27 mouse cellular contexts compared by ENCODE assay signal in the genomic region with DNA sequence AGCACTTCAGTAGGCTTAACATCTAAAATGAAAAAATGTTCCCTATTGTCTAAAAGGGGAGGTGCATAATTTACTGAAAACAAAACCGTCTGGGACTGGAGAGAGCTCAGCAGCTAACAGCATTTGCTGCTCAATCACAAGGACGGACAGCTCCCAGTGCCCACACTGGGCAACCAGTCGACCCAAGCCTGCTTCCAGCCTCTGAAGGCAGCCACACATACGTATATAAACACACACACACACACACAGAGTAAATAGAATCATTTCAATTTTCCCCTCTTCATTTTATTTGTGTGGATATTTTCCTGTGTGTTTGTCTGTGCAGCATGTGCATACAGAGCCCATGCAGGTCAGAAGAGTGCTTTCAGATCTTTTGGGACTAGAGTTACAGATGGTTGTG. TPM values are rescaled to one million over a fixed set of nuclear protein-coding genes. Genes with fewer than 3 reads are reported as not detected.
DNase-seq lines count a peak whose midpoint lies in the region; ATAC-seq and TF ChIP-seq lines count a peak whose summit lies in the region.
"Had no signal": no experiment of that assay in that cellular context is flagged by ENCODE, and none has a peak within 500 bp of the region (broad histone marks: within the 10 kb centered on the region; RNA-seq: fewer than 3 reads in every experiment).

No protein-coding gene starts in this region.

- H3K4me2 ChIP-seq in liver, embryonic 11.5 days, result 0 out of 2 replicates have a peak overlapping the region, but pooled peaks have one; percentile 2
- 0 out of 2 replicates have a peak overlapping the region, but pooled peaks have one; percentile 4 for H3K4me2 ChIP-seq in liver, embryonic 16.5 days (ENCODE audit: low read depth, low read length)
- H3K4me2 ChIP-seq: embryonic facial prominence, embryonic 15.5 days; forebrain, embryonic 12.5 days; heart, embryonic 12.5 days; hindbrain, embryonic 13.5 days; lung, embryonic 15.5 days; stomach, embryonic 15.5 days had no signal

- H3K36me3 ChIP-seq in G1E (replicated peaks), result peaks cover 12% of the 10 kb centered on the region
- no peaks in the 10 kb centered on the region; the same call in 1 of the 2 replicates for H3K36me3 ChIP-seq in liver, embryonic 11.5 days (ENCODE audit: control insufficient read depth, insufficient read depth, low read length)
- H3K36me3 ChIP-seq in liver, embryonic 16.5 days (ENCODE audit: control insufficient read depth, insufficient read depth), result no peaks in the 10 kb centered on the region
- H3K36me3 ChIP-seq: embryonic facial prominence, embryonic 10.5 days; embryonic facial prominence, embryonic 15.5 days; forebrain, embryonic 12.5 days; heart, embryonic 12.5 days; hindbrain, embryonic 13.5 days; lung, embryonic 15.5 days; midbrain, embryonic 10.5 days; stomach, embryonic 15.5 days had no signal

- DNase-seq in G1E (ENCODE audit: low spot score), result no peak
- DNase-seq in R1 (ENCODE audit: low read depth, low spot score), result peak; percentile 10
- no peak for DNase-seq in liver, embryonic 11.5 days (ENCODE audit: low spot score)
- DNase-seq in frontal cortex, postnatal 36 days (ENCODE audit: low spot score in 2 of 2), result no peak
- no peak for DNase-seq in urinary bladder, postnatal 4 days (ENCODE audit: low spot score in 2 of 2)
- no peak for DNase-seq in right cerebral cortex, postnatal 36 days (ENCODE audit: low spot score in 2 of 2)
- DNase-seq: adrenal gland, postnatal 25 days; forebrain, postnatal 0 days; gastrocnemius, postnatal 36 days; heart, postnatal 4 days; kidney, adult 8-10 months; kidney, postnatal 4 days; layer of hippocampus, adult 9-11 months; right cerebral cortex, postnatal 14 days had no signal

- peak overlapping the region; percentile 52; the same call in 1 of the 2 replicates for H3K4me3 ChIP-seq in G1E (ENCODE audit: low read depth, low read length)
- no peak overlapping the region for H3K4me3 ChIP-seq in liver, embryonic 11.5 days (ENCODE audit: low read depth, low read length)
- no peak overlapping the region for H3K4me3 ChIP-seq in liver, embryonic 16.5 days (ENCODE audit: low read depth, low read length)
- H3K4me3 ChIP-seq: embryonic facial prominence, embryonic 10.5 days; embryonic facial prominence, embryonic 15.5 days; forebrain, embryonic 12.5 days; heart, embryonic 12.5 days; hindbrain, embryonic 13.5 days; lung, embryonic 15.5 days; midbrain, embryonic 10.5 days; stomach, embryonic 15.5 days had no signal

- ATAC-seq in G1E (ENCODE audit: extremely low read depth, insufficient number of reproducible peaks, low FRiP score, poor library complexity, severe bottlenecking), result no peak
- ATAC-seq in liver, embryonic 11.5 days (replicated peaks; ENCODE audit: low FRiP score), result no peak
- ATAC-seq in liver, embryonic 16.5 days (ENCODE audit: low read depth), result no peak
- ATAC-seq: forebrain, postnatal 0 days; intestine, embryonic 16.5 days; Patski had no signal

- no peak overlapping the region for H3K9ac ChIP-seq in liver, embryonic 11.5 days (ENCODE audit: low read depth, low read length)
- H3K9ac ChIP-seq in liver, embryonic 16.5 days (ENCODE audit: low read depth, low read length), result peak overlapping the region; percentile 17
- H3K9ac ChIP-seq: embryonic facial prominence, embryonic 15.5 days; forebrain, embryonic 12.5 days; forebrain, postnatal 0 days; heart, embryonic 12.5 days; hindbrain, embryonic 13.5 days; lung, embryonic 15.5 days; stomach, embryonic 15.5 days had no signal

- 61% methylated on average over 4 of the region's 4 CpGs for WGBS in liver, embryonic 11.5 days
- WGBS in liver, embryonic 16.5 days (ENCODE audit: insufficient replicate concordance), result 47% methylated on average over 4 of the region's 4 CpGs

- no peaks in the 10 kb centered on the region for H3K27me3 ChIP-seq in G1E (ENCODE audit: insufficient read depth, low read length)
- no peaks in the 10 kb centered on the region for H3K27me3 ChIP-seq in liver, embryonic 11.5 days (replicated peaks; ENCODE audit: control insufficient read depth, insufficient read depth, low read length)
- H3K27me3 ChIP-seq in liver, embryonic 16.5 days (ENCODE audit: control insufficient read depth, insufficient read depth, low read depth, low read length), result no peaks in the 10 kb centered on the region
- H3K27me3 ChIP-seq: CH12.LX; embryonic facial prominence, embryonic 15.5 days; forebrain, embryonic 12.5 days; heart, embryonic 12.5 days; hindbrain, embryonic 13.5 days; lung, embryonic 15.5 days; Patski; stomach, embryonic 15.5 days had no signal

- H3K27ac ChIP-seq in liver, embryonic 11.5 days (ENCODE audit: low read depth, low read length), result peak overlapping the region; percentile 20
- H3K27ac ChIP-seq in liver, embryonic 16.5 days (ENCODE audit: low read length), result peak overlapping the region; percentile 88
- H3K27ac ChIP-seq: embryonic facial prominence, embryonic 10.5 days; embryonic facial prominence, embryonic 15.5 days; forebrain, embryonic 12.5 days; hindbrain, embryonic 13.5 days; kidney, postnatal 0 days; lung, embryonic 15.5 days; midbrain, embryonic 10.5 days; stomach, embryonic 15.5 days had no signal

- no peaks in the 10 kb centered on the region for H3K9me3 ChIP-seq in G1E (replicated peaks)
- H3K9me3 ChIP-seq in liver, embryonic 11.5 days (ENCODE audit: control insufficient read depth, low read length), result no peaks in the 10 kb centered on the region
- no peaks in the 10 kb centered on the region for H3K9me3 ChIP-seq in liver, embryonic 16.5 days (replicated peaks; ENCODE audit: control insufficient read depth, low read length)
- H3K9me3 ChIP-seq: embryonic facial prominence, embryonic 10.5 days; embryonic facial prominence, embryonic 15.5 days; forebrain, embryonic 12.5 days; heart, embryonic 12.5 days; hindbrain, embryonic 13.5 days; lung, embryonic 15.5 days; midbrain, embryonic 10.5 days; stomach, embryonic 15.5 days had no signal

- peaks cover 75% of the 10 kb centered on the region for H3K4me1 ChIP-seq in G1E (ENCODE audit: insufficient read depth, low read depth, low read length)
- H3K4me1 ChIP-seq in liver, embryonic 11.5 days (replicated peaks; ENCODE audit: control insufficient read depth, insufficient read depth, low read length), result peaks cover 36% of the 10 kb centered on the region
- H3K4me1 ChIP-seq in liver, embryonic 16.5 days (ENCODE audit: control insufficient read depth, low read depth, low read length), result peaks cover 46% of the 10 kb centered on the region
- H3K4me1 ChIP-seq: embryonic facial prominence, embryonic 15.5 days; forebrain, embryonic 12.5 days; midbrain, embryonic 10.5 days; stomach, embryonic 15.5 days had no signal

- TF ChIP-seq CTCF in G1E (IDR thresholded peaks at IDR 0.05; ENCODE audit: low read depth, low read length), result no peak

RNA-seq across cellular contexts. Expression of a gene that starts 49.3 kb away (rescaled TPM):
- total RNA-seq in G1E (2014; fragmentation: Nextera tagmentation), result 56.1 and 68.9 TPM in 2 replicates
- 81.4 and 81.9 TPM in 2 replicates for total RNA-seq in G1E (2017)
- 21.7 and 26.4 TPM in 2 replicates for polyA plus RNA-seq in G1E (2012)
- polyA plus RNA-seq in liver, embryonic 11.5 days (2014; fragmentation: Nextera tagmentation; extraction: Ambion mirVana), result 25.6 and 30.7 TPM in 2 replicates
- 32.8 and 36.5 TPM in 2 replicates for polyA plus RNA-seq in liver, embryonic 16.5 days (2015; fragmentation: Nextera tagmentation; extraction: Ambion mirVana)
